Mouse (Mus musculus) layer of hippocampus, adult 11-12 months (tissue): Measurements from ENCODE around the gene H1f0.

Experiments
- DNase-seq: peaks from one replicate; pipeline ENCODE4 v3.0.0; 2022; ENCODE audit warnings: low spot score

The H1f0 gene

DNA sequence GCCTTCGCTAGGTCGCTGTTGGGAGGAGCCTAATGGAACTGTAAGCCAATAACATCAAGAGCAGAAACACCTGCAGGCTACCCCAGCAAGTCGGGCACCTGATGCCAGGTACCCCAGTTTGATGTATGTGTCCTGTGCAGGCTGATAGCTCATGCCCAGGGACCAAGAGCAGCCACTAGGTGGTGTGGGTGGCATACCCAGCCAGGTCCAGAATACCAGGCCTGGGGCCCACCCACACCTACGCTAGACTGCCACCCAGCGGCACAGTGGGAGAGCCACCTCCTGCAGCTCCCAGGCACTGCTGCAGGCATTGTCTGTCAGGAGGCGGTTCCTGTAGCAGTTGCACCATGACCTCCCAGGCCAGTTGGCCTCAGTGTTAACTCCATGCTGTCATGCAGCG is 10.6 kb downstream of the H1f0 start:
- peak; percentile 73 for DNase-seq

DNA sequence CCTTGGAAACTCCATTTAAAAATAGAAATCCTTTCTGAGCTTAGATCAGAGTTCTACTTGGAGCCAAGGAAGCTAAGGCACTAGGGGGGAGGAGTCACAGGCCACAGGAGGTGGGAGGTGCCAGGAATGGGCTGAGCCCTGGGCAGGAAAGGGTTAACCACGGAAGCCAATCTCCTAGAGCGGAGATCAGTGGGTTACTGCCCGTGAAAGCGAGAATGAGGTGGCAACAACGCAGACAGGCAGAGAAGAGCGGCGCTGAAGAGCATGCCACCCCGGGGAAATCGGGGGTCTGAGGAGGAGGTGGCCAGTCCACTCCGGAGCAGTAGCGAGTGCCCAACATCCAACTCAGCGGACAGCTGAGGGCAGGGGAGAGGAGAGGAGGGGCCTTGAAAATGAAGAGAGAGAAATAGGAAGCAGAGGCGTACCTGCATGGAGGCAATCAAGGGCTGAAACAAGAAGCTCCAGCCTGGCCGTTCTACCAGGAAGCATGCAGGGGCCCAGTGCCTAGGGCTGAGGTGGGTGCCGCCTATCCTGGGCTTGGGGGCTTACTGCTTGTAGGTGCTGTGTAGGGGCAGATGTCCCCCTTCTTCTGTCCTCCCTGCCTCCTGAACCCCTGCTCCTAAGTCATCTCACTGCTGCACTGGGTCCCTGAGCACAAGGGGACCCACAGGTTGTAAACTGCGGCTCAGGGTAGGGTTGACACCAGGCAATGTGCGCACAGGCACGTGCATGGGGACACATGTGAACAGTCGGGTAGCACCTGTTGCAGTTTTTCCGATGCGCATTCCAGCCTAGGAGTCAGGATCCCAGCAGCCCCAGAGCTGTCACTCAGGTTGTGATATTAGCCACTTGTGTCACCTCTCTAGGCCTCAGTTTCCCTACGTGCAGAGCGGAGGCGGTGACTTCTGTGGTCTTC is 12.5 kb downstream of the H1f0 start:
- no peak for DNase-seq

DNA sequence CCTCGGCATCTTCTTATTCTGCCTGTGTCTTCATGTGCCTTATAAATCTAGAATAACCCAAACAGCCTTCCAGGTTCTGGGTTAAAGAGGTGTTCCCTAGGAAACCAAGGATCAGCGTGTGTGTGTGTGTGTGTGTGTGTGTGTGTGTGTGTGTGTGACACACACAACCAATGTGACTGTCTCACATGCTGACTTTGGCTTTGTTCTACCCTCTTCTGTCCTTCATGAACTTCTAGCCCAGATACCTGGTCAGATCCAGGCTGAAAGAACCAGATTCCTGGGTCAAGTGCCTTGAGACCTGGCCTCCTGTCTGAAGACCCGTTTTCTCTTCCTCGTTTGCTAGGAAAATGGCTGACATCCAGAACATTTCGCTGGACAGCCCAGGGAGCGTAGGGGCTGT is 13.3 kb downstream of the H1f0 start, which contains the start of gene Galr3:
Gene Galr3, plus strand, starts transcription at position 301 of the 400 bp plus-strand sequence.
- no peak for DNase-seq

DNA sequence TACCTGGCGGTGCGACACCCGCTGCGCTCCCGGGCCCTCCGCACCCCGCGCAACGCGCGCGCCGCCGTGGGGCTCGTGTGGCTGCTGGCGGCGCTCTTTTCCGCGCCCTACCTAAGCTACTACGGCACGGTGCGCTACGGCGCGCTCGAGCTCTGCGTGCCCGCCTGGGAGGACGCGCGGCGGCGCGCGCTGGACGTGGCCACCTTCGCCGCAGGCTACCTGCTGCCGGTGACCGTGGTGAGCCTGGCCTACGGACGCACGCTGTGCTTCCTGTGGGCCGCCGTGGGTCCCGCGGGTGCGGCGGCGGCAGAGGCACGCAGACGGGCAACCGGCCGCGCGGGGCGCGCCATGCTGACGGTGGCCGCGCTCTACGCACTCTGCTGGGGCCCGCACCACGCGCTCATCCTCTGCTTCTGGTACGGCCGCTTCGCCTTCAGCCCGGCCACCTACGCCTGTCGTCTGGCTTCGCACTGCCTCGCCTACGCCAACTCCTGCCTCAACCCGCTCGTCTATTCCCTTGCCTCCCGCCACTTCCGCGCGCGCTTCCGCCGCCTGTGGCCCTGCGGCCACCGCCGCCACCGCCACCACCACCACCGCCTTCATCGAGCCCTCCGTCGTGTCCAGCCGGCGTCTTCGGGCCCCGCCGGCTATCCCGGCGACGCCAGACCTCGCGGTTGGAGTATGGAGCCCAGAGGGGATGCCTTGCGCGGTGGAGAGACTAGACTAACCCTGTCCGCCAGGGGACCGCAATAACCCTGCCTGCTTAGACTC is 14.7 kb downstream of the H1f0 start:
- no peak for DNase-seq

DNA sequence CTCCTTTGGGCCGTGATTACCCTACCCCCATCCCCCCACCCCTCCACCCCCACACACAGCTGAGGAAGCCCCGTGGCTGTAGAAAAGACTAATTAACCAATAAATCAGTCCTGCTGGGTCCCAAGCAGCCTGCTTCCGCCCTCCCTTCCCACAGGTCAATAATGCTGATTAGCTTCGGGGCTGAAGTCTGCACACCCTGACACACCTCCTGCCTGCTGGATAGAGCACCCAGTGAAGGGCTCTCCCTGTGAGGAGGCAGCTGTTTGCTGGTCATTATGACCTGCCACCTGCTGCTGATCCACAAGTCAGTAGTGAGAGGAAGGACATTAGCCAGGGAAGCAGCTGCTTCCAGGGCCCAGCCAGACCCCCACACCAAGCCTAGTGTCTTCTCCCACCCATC is 16.6 kb downstream of the H1f0 start:
- DNase-seq = no peak

DNA sequence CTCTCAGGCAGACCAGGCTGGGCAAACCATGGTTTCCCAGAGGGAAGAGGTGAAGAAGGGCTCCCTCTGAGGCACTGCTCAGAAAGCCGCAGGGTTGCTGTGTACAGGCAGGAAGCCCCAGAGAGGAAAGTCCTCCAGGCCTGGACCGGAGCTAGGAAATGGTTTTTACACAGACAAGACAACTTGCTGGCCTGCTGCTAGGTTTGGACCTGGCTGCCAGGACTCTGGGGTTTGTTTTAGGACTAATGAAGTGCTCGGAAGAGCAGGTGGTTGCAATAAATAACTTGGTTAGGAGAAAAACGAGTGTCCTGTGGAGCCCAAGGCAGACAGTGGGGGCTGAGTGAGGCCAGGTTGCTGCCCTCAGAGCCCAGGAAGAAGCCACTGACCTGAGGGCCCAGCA is 19.9 kb downstream of the H1f0 start:
- no peak for DNase-seq

DNA sequence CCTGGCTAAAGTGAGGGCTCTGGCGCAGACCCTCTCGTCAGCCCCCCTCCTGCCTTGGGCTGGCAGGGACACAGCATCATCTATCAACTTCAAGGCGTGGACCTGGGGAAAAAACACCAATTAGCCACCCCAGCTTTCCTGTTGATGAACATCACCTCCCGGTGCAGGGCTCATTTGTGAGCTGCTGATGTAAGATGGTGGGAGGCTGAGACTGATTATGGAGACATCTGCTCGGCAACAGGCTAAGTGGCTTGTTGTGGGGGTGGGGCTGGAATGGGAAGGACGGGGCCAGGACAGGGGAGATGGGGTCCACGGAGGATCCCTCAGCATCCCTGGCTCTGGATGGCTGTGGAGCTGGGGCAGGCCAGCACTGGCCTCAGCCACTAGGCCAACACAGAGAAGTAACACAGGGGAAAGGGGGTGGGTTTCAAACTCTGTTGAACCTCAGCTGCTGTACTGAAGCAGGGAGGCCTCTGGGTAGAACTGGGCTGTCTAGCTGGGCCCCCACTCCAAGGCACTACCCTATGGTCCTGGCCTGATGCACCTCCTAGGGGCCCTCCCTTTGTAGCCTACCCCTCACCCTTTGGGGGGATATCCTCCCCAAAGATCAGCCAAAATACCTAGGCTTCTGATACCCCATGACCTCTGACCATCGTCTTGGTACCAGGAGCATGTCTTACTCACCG is 22.1 kb downstream of the H1f0 start:
- no peak for DNase-seq

DNA sequence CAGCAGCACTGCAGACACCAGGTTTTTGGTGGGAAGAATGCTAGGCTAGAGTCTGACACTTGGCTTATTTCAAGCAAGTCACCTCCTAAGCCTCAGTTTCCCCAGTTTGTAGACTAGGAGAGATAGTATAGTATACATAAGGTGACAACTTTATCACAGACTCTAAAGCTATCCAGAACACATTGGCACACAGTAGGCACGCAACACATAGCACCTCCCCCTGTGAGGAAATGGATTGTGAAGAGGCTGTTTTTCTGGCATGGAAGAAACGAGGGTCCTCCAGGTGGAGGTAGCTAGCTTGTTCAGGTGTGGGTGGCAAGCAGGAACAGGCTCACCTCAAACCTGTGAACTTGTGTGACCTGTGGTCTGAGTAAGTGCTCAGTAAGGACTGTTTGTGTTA is 22.7 kb downstream of the H1f0 start:
- DNase-seq = no peak

DNA sequence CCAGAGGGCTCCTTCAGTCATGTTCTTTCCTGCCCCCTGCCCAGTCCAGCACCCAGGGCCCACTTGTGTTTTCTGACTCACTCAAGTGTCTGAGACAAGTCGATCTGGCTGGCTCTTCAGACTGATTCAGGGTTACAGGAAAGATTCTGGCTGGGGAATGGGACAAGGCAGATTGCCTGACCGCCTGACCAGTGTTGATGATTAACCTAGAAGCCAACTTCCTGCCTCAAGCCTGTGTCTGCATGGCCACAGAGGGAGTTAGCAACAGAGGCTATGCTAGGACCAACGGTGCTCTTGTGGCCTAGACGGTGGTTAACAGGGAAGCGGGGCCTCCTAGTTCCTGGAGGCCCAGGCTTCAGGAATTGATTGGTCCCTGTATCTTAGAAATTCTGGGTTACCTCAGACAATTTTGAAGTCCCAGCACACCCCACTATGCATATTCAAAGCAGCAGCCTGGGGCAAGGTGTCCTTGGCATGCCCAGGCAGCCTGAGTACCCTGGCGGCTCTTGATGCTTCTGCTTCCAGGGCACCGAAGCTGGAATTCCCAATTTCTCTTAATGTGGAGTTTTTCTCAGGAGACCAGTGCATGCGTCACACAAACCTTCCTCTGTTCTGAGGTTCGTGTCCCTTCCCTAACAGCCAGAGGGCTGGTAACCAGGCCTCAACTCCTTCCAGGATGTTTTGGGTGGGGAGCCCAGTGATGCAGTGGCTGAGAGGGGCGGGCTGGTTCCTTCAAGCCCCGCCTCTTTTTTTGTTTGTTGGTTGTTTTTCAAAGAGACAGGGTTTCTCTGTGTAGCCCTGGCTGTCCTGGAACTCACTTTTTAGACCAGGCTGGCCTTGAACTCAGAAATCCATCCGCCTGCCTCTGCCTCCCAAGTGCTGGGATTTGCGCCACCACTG is 23.5 kb downstream of the H1f0 start:
- DNase-seq = no peak

DNA sequence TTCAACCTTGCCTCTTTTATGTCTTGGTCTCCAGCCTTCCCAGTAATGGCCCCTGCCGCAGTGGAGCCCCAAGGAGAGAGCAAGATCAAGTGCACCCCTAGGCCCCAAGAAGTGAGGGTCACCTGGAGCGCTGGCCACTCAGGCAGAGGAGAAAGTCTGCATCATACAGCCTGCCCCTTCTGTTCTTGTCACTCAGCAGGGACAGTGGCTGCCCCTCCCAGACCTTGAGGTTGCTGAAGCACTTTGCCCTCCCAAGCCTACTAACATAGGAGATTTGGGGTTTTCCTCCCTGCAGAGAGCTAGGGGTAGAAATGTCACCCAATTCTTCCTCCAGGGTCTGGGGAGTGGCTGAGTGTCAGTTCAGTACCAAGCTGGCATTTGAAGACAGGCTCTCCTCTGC is 24.1 kb downstream of the H1f0 start:
- no peak for DNase-seq

DNA sequence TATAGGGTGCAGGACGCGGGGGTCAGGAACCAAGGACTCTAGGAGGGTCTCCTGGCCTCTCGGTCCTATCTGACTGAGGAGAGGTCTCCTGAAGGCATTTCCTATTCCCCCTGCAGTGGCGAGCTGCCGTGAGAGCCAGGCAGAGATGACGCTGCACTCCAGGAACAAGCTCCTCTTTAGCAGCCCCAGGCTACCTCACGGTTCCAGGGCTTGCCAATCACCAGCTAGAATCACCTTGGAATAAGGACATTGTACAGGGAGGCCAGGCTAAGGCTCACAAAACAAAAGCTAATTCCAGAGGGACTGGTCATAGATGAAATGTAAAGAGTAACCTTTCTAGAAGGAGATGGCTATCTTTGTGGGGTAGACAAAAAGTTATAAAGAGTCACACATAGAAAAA is 28.4 kb downstream of the H1f0 start:
- DNase-seq = no peak

DNA sequence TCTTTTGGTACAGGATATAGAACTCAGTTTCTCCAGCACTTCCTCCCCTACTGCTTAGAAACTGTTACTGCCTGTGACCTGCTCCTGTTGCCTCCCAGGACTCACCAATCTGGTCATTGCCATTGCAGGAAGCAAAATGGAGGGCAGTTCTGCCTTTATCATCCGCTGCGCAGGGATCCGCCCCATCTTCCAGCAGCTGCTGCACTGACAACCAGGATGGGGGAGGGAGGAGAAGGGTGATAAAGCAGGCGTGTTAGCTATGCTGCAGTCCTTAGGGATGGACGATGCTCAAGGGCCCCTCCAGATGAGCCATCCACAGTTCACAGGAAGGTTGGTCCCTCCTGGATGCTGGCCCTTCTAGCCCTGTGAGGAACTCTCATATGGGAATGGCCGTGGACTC is 29.6 kb downstream of the H1f0 start:
- DNase-seq = no peak

DNA sequence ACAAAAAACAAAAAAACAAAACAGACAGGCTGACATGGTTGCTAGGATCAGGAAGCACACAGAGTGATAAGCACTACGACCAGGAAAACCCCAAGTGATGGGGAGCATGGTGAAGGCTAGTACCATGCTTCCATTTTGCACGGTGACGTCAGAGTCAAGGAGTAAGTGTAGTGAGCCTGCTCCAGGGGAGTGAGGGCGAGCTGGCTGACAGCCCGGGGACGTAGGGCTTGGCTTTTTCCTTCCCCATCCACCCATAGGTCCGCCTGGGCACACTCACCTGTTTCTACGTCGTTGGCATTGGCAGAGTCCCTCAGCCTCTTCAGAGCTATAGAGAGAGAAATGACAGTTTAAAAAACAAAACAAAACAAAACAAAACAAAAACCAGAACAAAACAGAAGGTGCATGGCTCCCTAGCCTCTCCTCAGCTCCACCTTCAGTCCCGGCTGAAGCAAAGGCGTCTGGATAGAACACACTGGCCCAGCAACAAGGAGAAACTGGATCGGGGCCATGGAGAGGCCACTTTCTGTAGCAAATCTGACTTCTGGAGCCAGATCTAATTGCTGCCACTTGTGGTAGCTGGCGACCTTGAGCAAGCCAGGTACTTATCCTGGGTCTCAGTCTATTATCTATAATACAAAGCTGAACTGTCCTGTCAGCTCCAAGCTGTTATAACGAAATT is 32.8 kb downstream of the H1f0 start:
- DNase-seq = no peak

DNA sequence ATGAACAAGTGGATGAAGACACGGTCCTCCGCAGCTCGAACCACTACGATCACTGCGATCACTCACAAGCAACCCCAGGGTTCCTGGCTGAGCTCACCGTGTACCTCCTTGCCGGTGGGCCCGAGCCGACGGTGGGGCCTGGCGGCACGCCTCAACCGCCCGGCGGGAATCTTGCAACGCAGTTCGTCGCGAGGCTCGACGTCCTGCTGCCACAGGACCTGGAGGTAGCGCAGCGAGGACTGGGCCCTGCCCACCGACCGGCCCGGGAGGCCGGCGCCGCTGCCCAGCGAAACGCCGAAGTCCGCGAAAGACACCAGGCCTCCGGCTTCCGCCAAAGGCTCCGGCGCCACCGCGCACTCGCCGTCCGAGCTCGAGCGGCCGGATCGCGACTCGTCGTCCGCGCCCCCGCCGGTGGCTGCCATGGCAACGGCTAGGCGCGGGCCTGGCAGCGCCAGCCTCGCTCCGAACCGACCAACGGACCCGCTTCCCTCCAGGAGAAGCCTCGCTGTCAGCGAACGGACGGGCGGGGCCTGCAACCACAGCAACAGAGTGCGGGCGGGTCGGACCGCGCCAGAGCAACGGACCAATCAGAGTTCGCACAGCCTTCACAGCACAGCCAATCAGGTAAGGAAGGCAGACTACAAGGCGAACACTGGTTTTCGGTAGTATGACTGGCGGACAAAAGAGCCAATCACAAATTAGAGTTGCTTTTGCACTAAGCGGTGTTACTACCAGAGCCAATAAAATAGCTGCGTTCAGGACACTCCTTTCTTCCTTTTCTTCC is 34.3 kb downstream of the H1f0 start, which contains the start of gene Ankrd54:
Gene Ankrd54, minus strand, starts transcription at position 518 of the 784 bp plus-strand sequence.
- DNase-seq = peak; percentile 99

DNA sequence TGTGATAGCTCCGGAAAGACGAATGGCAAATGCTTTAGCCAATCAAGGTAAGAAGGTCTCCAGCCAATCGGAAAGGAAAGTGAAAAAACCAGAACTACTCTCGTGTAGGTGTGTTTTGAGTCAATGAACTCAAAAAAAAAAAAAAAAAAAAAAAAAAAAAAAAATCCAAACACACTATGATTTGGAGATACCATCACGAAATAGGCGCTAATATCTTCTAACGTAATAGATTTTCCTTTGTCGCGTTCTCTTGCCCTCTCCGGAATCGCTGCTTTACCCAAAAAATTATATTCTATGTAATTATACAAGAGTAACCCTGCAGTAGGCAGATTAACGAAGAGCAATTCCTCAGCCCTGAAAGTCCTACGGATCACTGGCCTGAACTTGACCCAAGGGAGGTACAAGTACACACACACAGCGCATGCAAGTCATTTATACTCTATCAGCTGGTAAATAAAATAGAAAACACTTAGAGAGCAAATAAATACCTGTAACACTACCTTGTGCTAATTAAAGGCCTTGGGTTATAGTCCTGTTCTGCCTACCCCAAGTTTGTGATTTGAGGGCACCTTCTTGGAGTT is 35.0 kb downstream of the H1f0 start:
- no peak for DNase-seq

DNA sequence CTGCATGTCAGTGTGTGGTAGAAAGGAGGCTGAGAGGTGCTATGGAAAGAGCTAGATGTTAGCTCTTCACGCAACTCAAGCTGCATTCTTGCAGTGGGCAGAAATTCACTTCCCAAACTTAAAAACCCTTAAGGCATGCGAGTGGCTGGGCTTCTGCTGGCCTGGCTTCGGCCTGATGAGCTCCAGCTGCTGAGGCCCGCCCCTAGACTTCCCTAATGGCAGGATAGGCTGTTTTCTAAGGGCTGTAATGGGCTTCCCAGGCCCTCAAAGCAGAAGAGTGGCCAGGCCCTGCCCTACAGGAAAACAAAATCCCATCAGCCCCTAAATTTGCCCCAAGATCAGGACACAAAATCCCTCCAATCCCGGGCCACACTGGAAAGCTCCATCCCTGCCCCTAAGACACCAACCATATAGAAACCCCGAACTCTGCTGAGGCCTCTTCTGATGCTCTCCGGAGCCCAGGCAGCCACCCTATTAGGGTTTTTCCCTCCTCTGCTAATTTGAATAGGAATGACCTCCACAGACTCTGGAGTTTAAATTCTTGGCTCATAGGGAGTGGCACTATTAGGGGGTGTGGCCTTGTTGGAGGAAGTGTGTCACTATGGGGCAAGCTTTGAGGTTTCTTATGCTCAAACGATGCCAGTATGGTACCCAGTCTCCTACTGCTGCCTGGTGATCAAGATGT is 37.0 kb downstream of the H1f0 start:
- DNase-seq = no peak

DNA sequence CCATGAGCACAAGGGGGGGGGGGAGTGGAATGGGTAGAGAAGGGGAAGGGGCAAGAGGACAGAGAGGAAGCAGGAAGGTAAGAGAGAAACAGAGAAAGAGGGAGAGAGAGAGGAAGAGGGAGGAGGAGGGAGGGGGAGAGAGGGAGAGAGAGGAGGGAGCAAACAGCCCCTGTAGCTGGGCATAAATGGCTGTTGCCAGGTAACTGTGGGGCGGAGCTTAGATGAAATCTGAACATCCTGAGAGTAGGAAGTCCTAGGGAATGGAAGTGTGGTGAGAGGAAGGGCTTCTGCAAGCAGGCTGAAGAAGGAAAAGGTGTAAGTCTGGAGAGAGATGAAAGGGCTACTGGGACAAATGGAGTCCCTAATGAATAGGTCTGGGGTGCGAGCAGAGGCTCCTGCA is 38.0 kb downstream of the H1f0 start:
- no peak for DNase-seq

DNA sequence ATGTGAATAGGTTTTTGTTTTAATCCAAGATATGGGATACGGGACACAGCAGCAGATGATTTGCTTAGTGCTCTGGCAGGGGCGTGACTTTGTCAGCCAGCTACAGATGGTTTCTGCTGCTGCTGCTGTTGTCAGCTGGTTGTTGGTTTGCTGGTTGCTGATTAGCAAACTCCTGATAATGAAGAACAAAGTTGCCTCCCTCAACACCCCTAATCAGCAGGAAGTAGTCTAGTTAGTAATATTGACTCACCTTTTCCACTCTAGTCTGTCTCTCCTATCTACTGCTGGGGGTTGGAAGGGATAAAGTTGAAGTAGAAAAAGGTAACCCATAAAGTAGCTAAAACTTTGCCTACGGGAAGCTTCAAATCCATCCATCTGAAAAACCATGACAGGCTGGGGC is 39.4 kb downstream of the H1f0 start:
- DNase-seq = no peak

DNA sequence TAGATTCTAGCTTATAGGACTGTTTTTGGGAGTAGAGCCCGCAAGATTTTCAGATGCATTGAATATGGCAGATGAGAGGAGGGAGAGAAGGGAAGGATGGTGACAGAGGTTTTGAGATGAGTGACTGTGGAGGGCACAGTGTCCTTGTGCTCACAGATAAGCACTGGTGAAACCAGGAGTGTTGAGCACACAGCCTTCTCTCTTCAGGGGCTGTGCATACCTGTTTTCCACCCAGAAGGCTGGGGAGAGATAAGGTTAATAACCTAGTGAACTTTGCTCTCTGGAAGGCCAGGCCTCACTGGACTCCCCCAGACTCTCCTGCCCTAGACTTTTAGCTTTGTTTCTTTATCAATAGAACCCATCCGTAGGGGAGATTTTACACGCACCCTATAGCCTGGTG is 40.2 kb downstream of the H1f0 start:
- DNase-seq = no peak
